Mouse (Mus musculus) CH12.LX (cell line): ENCODE results near the gene Rap2b. TPM values are rescaled to one million over a fixed set of nuclear protein-coding genes. Genes with fewer than 3 reads are reported as not detected.

Experiments
- DNase-seq: peaks from one replicate; pipeline ENCODE4 v3.0.0-alpha.2; 2013; ENCODE audit errors: extremely low read depth
- H3K27ac ChIP-seq: 2 replicates; pipeline ENCODE4 v1.5.1; 2012; ENCODE audit warnings: low read depth, mild to moderate bottlenecking, control low read depth, moderate library complexity; ENCODE audit not compliant: insufficient read depth
- H3K27me3 ChIP-seq: replicated peaks from 2 replicates; pipeline ENCODE3; 2012; ENCODE audit warnings: inconsistent platforms
- H3K36me3 ChIP-seq, 2 experiments: replicated peaks in 1 of 2; 2 replicates each; pipeline versions ENCODE3 to v1.6.1; 2012; ENCODE audit warnings: inconsistent platforms in 1 of 2, low read length in 1 of 2, mild to moderate bottlenecking in 1 of 2, mixed read lengths in 1 of 2, moderate library complexity in 1 of 2; ENCODE audit not compliant: control insufficient read depth in 1 of 2, insufficient read depth in 1 of 2
- H3K4me1 ChIP-seq, 2 experiments: 2 replicates each; pipeline ENCODE4 v1.6.1; 2012; ENCODE audit warnings: inconsistent platforms in 1 of 2, moderate library complexity in 1 of 2; ENCODE audit not compliant: insufficient read depth in 2 of 2, control insufficient read depth in 1 of 2
- H3K4me2 ChIP-seq: 2 replicates; pipeline ENCODE4 v1.6.1; 2012; ENCODE audit warnings: low read depth, mild to moderate bottlenecking, control low read depth; ENCODE audit not compliant: poor library complexity, insufficient read depth, severe bottlenecking
- H3K4me3 ChIP-seq, 3 experiments: fragments of 150-350 bp in 1 of 3; sonication (generic) in 1 of 3; replicated peaks in 1 of 3; 2 replicates each; pipeline versions ENCODE3 to v1.5.1; 2011 to 2012; ENCODE audit warnings: low read depth in 2 of 3, low read length in 2 of 3, mild to moderate bottlenecking in 2 of 3, moderate library complexity in 2 of 3, control low read depth in 1 of 3, improper control_type of control experiment in 1 of 3, inconsistent platforms in 1 of 3, mixed read lengths in 1 of 3; ENCODE audit not compliant: poor library complexity in 1 of 3
- H3K79me2 ChIP-seq: replicated peaks from 2 replicates; pipeline ENCODE4 v1.6.1; 2012; ENCODE audit warnings: mild to moderate bottlenecking, moderate library complexity; ENCODE audit not compliant: control insufficient read depth, poor library complexity, insufficient read depth, severe bottlenecking; ENCODE audit errors: extremely low read depth
- H3K9ac ChIP-seq: 2 replicates; pipeline ENCODE4 v1.6.1; 2012; ENCODE audit warnings: low read depth, mild to moderate bottlenecking, control low read depth, moderate library complexity; ENCODE audit not compliant: insufficient read depth
- H3K9me3 ChIP-seq: replicated peaks from 2 replicates; pipeline ENCODE3; 2012; ENCODE audit warnings: low read length, inconsistent platforms, mixed read lengths
- BHLHE40 ChIP-seq: IDR thresholded peaks from 2 replicates; pipeline ENCODE4 v1.6.1; 2011; ENCODE audit warnings: mild to moderate bottlenecking, low read depth, low read length, improper control_type of control experiment
- CHD2 ChIP-seq: IDR thresholded peaks from 2 replicates; pipeline ENCODE4 v1.6.1; 2011; ENCODE audit warnings: low read length, improper control_type of control experiment
- CTCF ChIP-seq, 2 experiments: IDR thresholded peaks in 1 of 2; conservative IDR thresholded peaks in 1 of 2; 2 replicates each; pipeline ENCODE4 v1.5.1; 2011 to 2012; ENCODE audit warnings: low read depth in 2 of 2, low read length in 2 of 2, improper control_type of control experiment in 1 of 2, inconsistent platforms in 1 of 2, mild to moderate bottlenecking in 1 of 2, moderate library complexity in 1 of 2
- E2F4 ChIP-seq: IDR thresholded peaks from 2 replicates; pipeline ENCODE4 v1.6.1; 2011; ENCODE audit warnings: low read depth, low read length, improper control_type of control experiment; ENCODE audit not compliant: insufficient replicate concordance
- ELF1 ChIP-seq: IDR thresholded peaks from 2 replicates; pipeline ENCODE4 v1.6.1; 2014; ENCODE audit warnings: low read depth, mild to moderate bottlenecking, inconsistent platforms, low read length, improper control_type of control experiment
- EP300 ChIP-seq: IDR thresholded peaks from 2 replicates; pipeline ENCODE4 v1.6.1; 2011; ENCODE audit warnings: low read length, improper control_type of control experiment
- ETS1 ChIP-seq: conservative IDR thresholded peaks from 2 replicates; pipeline ENCODE4 v1.6.1; 2012; ENCODE audit warnings: low read depth, mild to moderate bottlenecking, inconsistent platforms, low read length, improper control_type of control experiment, moderate library complexity
- GABPA ChIP-seq: IDR thresholded peaks from 2 replicates; pipeline ENCODE4 v1.6.1; 2012; ENCODE audit warnings: low read depth, low read length, improper control_type of control experiment, inconsistent platforms; ENCODE audit not compliant: insufficient replicate concordance
- IRF4 ChIP-seq: IDR thresholded peaks from 2 replicates; pipeline ENCODE4 v1.6.1; 2014; ENCODE audit warnings: low read depth, mild to moderate bottlenecking, inconsistent platforms, low read length, improper control_type of control experiment
- MAFK ChIP-seq: IDR thresholded peaks from 2 replicates; pipeline ENCODE4 v1.6.1; 2011; ENCODE audit warnings: low read length, improper control_type of control experiment; ENCODE audit not compliant: insufficient replicate concordance
- MAX ChIP-seq: IDR thresholded peaks from 2 replicates; pipeline ENCODE4 v1.6.1; 2011; ENCODE audit warnings: low read length, improper control_type of control experiment
- MAZ ChIP-seq: IDR thresholded peaks from 2 replicates; pipeline ENCODE4 v1.6.1; 2012; ENCODE audit warnings: low read depth, mild to moderate bottlenecking, inconsistent platforms, low read length, improper control_type of control experiment, moderate library complexity
- MEF2A ChIP-seq: IDR thresholded peaks from 2 replicates; pipeline ENCODE4 v1.6.1; 2014; ENCODE audit warnings: low read depth, mild to moderate bottlenecking, inconsistent platforms, low read length, improper control_type of control experiment, borderline replicate concordance
- POLR2AphosphoS2 ChIP-seq: IDR thresholded peaks from 2 replicates; pipeline ENCODE4 v1.6.1; 2011; ENCODE audit warnings: low read depth, low read length, improper control_type of control experiment
- RCOR1 ChIP-seq: conservative IDR thresholded peaks from 2 replicates; pipeline ENCODE4 v1.6.1; 2012; ENCODE audit warnings: low read depth, mild to moderate bottlenecking, inconsistent platforms, low read length, improper control_type of control experiment
- SIN3A ChIP-seq: IDR thresholded peaks from 2 replicates; pipeline ENCODE4 v1.6.1; 2012; ENCODE audit warnings: low read length, improper control_type of control experiment, inconsistent platforms
- SMC3 ChIP-seq: IDR thresholded peaks from 2 replicates; pipeline ENCODE4 v1.6.1; 2011; ENCODE audit warnings: low read depth, low read length, improper control_type of control experiment
- UBTF ChIP-seq: IDR thresholded peaks from 2 replicates; pipeline ENCODE4 v1.6.1; 2012; ENCODE audit warnings: low read depth, mild to moderate bottlenecking, inconsistent platforms, low read length, improper control_type of control experiment, moderate library complexity
- USF1 ChIP-seq: IDR thresholded peaks from 2 replicates; pipeline ENCODE4 v1.6.1; 2014; ENCODE audit warnings: low read depth, mild to moderate bottlenecking, inconsistent platforms, low read length, improper control_type of control experiment
- ZC3H11A ChIP-seq: IDR thresholded peaks from 2 replicates; pipeline ENCODE4 v1.6.1; 2012; ENCODE audit warnings: low read depth, mild to moderate bottlenecking, inconsistent platforms, low read length, improper control_type of control experiment
- ZKSCAN1 ChIP-seq: IDR thresholded peaks from 2 replicates; pipeline ENCODE4 v1.6.1; 2012; ENCODE audit warnings: low read depth, inconsistent platforms, low read length, improper control_type of control experiment, borderline replicate concordance
- ZMIZ1 ChIP-seq: IDR thresholded peaks from 2 replicates; pipeline ENCODE4 v1.6.1; 2012; ENCODE audit warnings: low read depth, mild to moderate bottlenecking, inconsistent platforms, low read length, improper control_type of control experiment
- dilution Hi-C: fragments of 300-500 bp; cut with MboI; formaldehyde crosslinking; loops from 2 replicates; pipeline ENCODE4 v1.14.3; 2020; ENCODE audit warnings: low sequenced_read_pairs; ENCODE audit not compliant: extremely low pct_unique_long_range_greater_than_20kb, extremely low pct_ligation_motif_present
- in situ Hi-C: fragments of 300-500 bp; cut with MboI; formaldehyde crosslinking; loops from 3 replicates; pipeline ENCODE4 v1.14.3; 2019; ENCODE audit warnings: low sequenced_read_pairs, low pct_ligation_motif_present, low pct_unique_long_range_greater_than_20kb, mixed read lengths
- polyA plus RNA-seq: library from polyadenylated mRNA; unstranded; fragments of >175 nt; gene quantifications from 2 replicates; pipeline ENCODE4 v1.2.1, GENCODE M21; 2012; ENCODE audit warnings: low read depth; ENCODE audit not compliant: insufficient read length
- total RNA-seq, 2 experiments: library from RNA; depleted of rRNA; stranded (reverse); fragments of 300-350 nt in 1 of 2; fragments of >200 nt in 1 of 2; gene quantifications; 2 replicates each; pipeline ENCODE4 v1.2.3; 2012 to 2014

The Rap2b gene
- total and polyA plus RNA-seq, 3 experiments, result not detected

DNA sequence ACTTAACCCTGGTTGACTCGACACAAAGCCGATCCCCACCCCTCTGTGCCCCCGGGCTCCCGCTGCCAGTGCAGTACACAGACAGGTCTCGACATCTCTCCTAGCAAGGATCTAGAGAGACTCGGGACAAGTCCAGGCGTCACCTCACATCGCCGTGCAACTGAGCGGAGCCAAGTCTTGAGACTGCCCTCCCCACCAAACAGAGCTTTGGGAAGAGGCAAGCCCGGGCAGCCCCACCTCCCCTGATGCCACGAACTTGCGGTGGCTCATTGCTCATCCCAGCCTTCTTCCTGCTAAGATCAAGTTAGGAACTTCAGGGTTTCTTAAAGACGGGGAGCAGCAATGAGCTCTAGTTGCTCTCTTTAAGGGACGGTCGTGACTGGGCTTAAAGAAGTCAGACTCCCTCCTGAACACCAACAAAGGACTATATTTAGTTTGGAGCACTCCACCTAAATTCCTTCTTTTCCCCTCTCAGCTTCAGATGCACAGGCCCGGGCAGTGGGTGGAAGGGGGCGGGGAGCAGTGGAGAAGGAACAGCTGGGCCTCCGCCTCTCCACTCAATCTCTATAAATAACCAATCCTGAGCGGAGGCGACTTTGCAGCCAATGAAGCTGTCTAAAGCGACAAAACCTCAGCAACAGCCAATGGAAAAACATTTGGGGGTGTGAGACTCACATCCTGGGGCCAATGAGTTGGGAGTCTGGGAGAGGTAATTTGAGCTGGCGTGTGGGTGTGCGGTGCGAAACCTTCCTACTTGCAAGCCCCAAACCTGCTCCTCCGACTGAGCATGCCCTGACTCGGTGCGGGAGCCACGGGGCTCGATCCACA, 1.9 kb downstream of the Rap2b start:
- TF ChIP-seq EP300, result no peak
- TF ChIP-seq USF1, result no peak
- TF ChIP-seq UBTF, result no peak
- in situ Hi-C loops, result no loop called here
- no peaks in the 10 kb centered on the region for H3K27me3 ChIP-seq
- no peaks in the 10 kb centered on the region for H3K4me1 ChIP-seq
- peaks cover 53% of the 10 kb centered on the region for H3K9me3 ChIP-seq
- H3K36me3 ChIP-seq, result no peaks in the 10 kb centered on the region
- DNase-seq, result no peak
- H3K4me3 ChIP-seq, result no peak overlapping the region
- H3K27ac ChIP-seq, result no peak overlapping the region
- H3K9ac ChIP-seq, result no peak overlapping the region
- dilution Hi-C loops, result no loop called here
- H3K4me2 ChIP-seq, result no peak overlapping the region
- H3K79me2 ChIP-seq, result no peaks in the 10 kb centered on the region

DNA sequence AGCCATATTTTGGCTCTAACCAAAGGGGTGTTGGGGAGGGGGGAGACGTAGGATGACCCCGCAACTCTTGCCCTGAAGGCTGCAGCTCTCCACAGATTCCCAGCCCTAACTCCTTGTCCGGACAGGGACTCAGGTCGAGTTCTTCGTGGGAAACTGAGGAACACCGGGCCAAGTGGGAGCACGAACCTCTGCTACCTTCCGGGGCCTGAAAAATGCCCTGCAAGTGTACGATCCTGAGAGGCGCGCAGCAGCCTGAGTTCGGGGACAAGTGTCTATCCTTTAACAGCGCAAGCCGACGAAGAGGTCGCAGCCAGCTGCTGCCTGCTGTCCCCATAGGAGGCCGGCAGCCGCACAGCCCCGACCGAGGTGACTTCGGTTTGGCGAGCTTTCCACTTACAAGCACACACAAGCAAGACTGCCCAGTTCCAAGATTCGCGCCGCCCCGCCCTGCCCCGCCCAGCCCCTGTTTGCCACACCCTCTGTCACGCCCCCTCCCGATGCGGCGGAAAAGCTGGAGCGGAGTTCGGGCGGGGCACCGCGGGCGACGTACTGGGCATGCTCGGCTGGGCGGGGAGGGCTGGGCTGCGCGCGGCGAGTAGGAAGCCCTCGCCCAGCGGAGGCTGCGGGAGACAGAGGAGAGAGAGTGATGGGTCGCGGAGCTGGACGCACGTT, 2.7 kb downstream of the Rap2b start:
- Histone ChIP-seq H3K27me3 (no peaks in the 10 kb centered on the region), H3K79me2 (no peaks in the 10 kb centered on the region), H3K4me1 (no peaks in the 10 kb centered on the region), H3K4me3 (no peak overlapping the region), H3K9me3 (peaks cover 54% of the 10 kb centered on the region), H3K36me3 (no peaks in the 10 kb centered on the region), H3K4me2 (no peak overlapping the region), H3K9ac (no peak overlapping the region), H3K27ac (no peak overlapping the region)
- no peak for DNase-seq
- dilution Hi-C loops, result no loop called here
- in situ Hi-C loops, result no loop called here
- no peak for TF ChIP-seq CHD2
- TF ChIP-seq E2F4, result no peak
- no peak for TF ChIP-seq SIN3A
- TF ChIP-seq MAX, result no peak
- no peak for TF ChIP-seq BHLHE40
- TF ChIP-seq ETS1, result no peak
- TF ChIP-seq RCOR1, result no peak
- TF ChIP-seq GABPA, result no peak
- TF ChIP-seq MAZ, result no peak
- TF ChIP-seq ZKSCAN1, result no peak
- no peak for TF ChIP-seq MEF2A
- TF ChIP-seq CTCF (conservative IDR thresholded peaks at IDR 0.05 in 1 of 2, IDR thresholded peaks at IDR 0.05 in 1 of 2; ENCODE audit: low read depth in 2 of 2, low read length in 2 of 2), result no peak
- TF ChIP-seq ZMIZ1, result no peak
- TF ChIP-seq IRF4, result no peak
- TF ChIP-seq SMC3, result no peak
- no peak for TF ChIP-seq ELF1
- TF ChIP-seq USF1, result no peak
- no peak for TF ChIP-seq POLR2AphosphoS2
- no peak for TF ChIP-seq MAFK
- TF ChIP-seq ZC3H11A, result no peak
